Mouse (Mus musculus) embryonic facial prominence, embryonic 15.5 days (tissue): ENCODE data around the gene Slc8a1. TPM values are rescaled to one million over a fixed set of nuclear protein-coding genes. Genes with fewer than 3 reads are reported as not detected.
A peak's percentile ranks its signal among the peaks of the same experiment; 100 is the strongest.

ENCODE experiments used
- ATAC-seq: fragments of 200-750 bp; cut with Nextera tagmentation; 2 replicates; pipeline ENCODE4 v1.8.0; 2017; ENCODE audit warnings: low read depth, moderate TSS enrichment; ENCODE audit not compliant: insufficient number of reproducible peaks, low FRiP score, low TSS enrichment
- H3K27ac ChIP-seq: fragments of 300-500 bp; sonication (generic); replicated peaks from 2 replicates; pipeline ENCODE4 v1.5.1; 2015; ENCODE audit warnings: mild to moderate bottlenecking, inconsistent platforms
- H3K27me3 ChIP-seq: fragments of 300-500 bp; sonication (generic); 2 replicates; pipeline ENCODE4 v1.6.1; 2015; ENCODE audit warnings: inconsistent platforms
- H3K36me3 ChIP-seq: fragments of 300-500 bp; sonication (generic); 2 replicates; pipeline ENCODE4 v1.6.1; 2015; ENCODE audit warnings: mild to moderate bottlenecking, inconsistent platforms
- H3K4me1 ChIP-seq: fragments of 300-500 bp; sonication (generic); 2 replicates; pipeline ENCODE4 v1.6.1; 2015; ENCODE audit warnings: inconsistent platforms
- H3K4me2 ChIP-seq: fragments of 300-500 bp; sonication (generic); replicated peaks from 2 replicates; pipeline ENCODE4 v1.6.1; 2015; ENCODE audit warnings: mild to moderate bottlenecking, inconsistent platforms
- H3K4me3 ChIP-seq: fragments of 300-500 bp; sonication (generic); replicated peaks from 2 replicates; pipeline ENCODE4 v1.5.1; 2015; ENCODE audit warnings: mild to moderate bottlenecking, inconsistent platforms
- H3K9ac ChIP-seq: fragments of 300-500 bp; sonication (generic); 2 replicates; pipeline ENCODE4 v1.6.1; 2015; ENCODE audit warnings: inconsistent platforms
- H3K9me3 ChIP-seq: fragments of 300-500 bp; sonication (generic); replicated peaks from 2 replicates; pipeline ENCODE4 v1.6.1; 2016; ENCODE audit warnings: inconsistent platforms
- WGBS: fragments of 180-500 bp; shearing (Covaris S2); methylation state at CpG from one replicate; pipeline ENCODE4 v1.1.7; 2015; 5-methylcytosine and 5-hydroxymethylcytosine counted together
- polyA plus RNA-seq: library from polyadenylated mRNA; unstranded; fragments of >200 nt; fragmentation: Nextera tagmentation; extraction: Ambion mirVana; gene quantifications from 2 replicates; pipeline ENCODE4 v1.2.1, GENCODE M21; 2015

Gene Slc8a1
- polyA plus RNA-seq, 1 experiment from 2014 or later: 3.3 TPM

DNA sequence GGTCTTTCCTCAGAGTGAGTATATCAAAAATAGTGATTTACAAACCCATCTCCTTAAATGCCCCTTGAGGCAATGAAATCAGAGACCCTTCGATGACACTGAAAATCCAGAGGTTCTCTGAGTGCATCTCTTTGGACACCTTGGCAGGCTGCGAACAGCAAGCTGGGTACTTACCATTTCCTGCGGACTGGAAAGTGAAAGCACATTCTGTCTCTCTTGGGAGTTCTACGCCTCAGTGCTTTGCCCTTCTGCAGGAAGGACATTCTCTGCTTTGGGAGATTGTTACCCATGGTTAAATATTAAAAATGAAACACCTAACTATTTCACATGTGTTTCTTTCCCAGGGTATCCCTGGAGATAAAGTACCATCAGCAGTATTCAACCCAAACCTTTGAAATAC is 354.7 kb downstream of the Slc8a1 start:
- Histone ChIP-seq H3K4me2 (no peak overlapping the region), H3K4me1 (no peaks in the 10 kb centered on the region), H3K36me3 (no peaks in the 10 kb centered on the region), H3K27me3 (no peaks in the 10 kb centered on the region), H3K4me3 (no peak overlapping the region), H3K9ac (no peak overlapping the region), H3K9me3 (no peaks in the 10 kb centered on the region), H3K27ac (no peak overlapping the region)
- ATAC-seq: no peak
- WGBS: 84% methylated on average over 4 of the region's 4 CpGs

DNA sequence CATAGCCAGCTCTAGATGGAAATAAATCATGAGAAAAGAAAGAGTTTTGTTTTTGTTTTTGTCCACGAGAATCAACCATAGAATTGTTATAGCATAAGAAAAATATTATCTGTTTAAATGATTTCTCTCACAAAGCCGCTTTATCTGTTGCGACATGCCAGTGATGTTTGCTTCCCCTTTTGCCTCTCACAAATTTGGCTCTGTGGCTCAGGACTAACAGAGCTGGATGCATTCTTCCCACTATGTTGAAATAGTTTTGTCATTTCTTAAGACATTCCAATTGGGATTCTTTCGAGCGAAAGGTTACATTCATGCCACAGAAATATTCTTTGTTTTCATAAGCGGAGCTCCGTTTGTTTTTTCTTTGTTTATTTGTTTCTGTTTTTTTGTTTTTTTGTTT is 359.7 kb downstream of the Slc8a1 start:
- H3K4me3 ChIP-seq: no peak overlapping the region
- H3K4me1 ChIP-seq: no peaks in the 10 kb centered on the region
- no peak overlapping the region for H3K27ac ChIP-seq
- no peaks in the 10 kb centered on the region for H3K9me3 ChIP-seq
- 66% methylated on average over 7 of the region's 7 CpGs for WGBS
- H3K4me2 ChIP-seq: no peak overlapping the region
- no peaks in the 10 kb centered on the region for H3K27me3 ChIP-seq
- H3K9ac ChIP-seq: no peak overlapping the region
- H3K36me3 ChIP-seq: no peaks in the 10 kb centered on the region
- ATAC-seq: no peak

GRCm38 (mm10) chr17:81377757-81378299 is 360.3 kb downstream of the Slc8a1 start:
- Histone ChIP-seq H3K9ac (no peak overlapping the region), H3K27ac (no peak overlapping the region), H3K27me3 (no peaks in the 10 kb centered on the region), H3K4me2 (no peak overlapping the region), H3K36me3 (no peaks in the 10 kb centered on the region), H3K4me3 (no peak overlapping the region), H3K4me1 (no peaks in the 10 kb centered on the region), H3K9me3 (no peaks in the 10 kb centered on the region)
- ATAC-seq: no peak
- WGBS: 48% methylated on average over 5 of the region's 5 CpGs

GRCm38 (mm10) chr17:81377195-81377594 is 361.0 kb downstream of the Slc8a1 start:
- no peak for ATAC-seq
- H3K36me3 ChIP-seq: no peaks in the 10 kb centered on the region
- 68% methylated on average over 1 of the region's 1 CpGs for WGBS
- no peaks in the 10 kb centered on the region for H3K4me1 ChIP-seq
- H3K27me3 ChIP-seq: no peaks in the 10 kb centered on the region
- no peak overlapping the region for H3K4me2 ChIP-seq
- H3K4me3 ChIP-seq: no peak overlapping the region
- no peak overlapping the region for H3K27ac ChIP-seq
- H3K9ac ChIP-seq: no peak overlapping the region
- H3K9me3 ChIP-seq: no peaks in the 10 kb centered on the region

DNA sequence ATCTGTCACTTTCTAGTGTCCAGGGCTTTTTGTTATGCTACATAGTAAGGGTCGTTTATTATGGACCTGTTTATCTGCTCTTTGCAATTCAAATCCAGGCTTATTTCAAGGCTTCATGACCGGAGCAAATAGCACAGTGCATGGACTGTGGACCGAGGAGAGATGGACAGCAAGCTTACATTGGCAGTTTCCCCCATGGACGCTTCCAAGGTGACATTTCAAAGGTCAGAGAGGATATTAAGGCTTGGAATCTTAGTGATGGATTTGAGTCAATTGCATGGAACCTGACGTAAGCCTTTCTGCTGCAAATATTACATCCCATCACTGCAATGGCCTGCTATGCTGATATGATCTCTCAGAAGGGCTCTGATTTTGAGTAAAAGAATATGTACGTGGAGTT is 362.3 kb downstream of the Slc8a1 start:
- Histone ChIP-seq H3K9me3 (no peaks in the 10 kb centered on the region), H3K4me2 (no peak overlapping the region), H3K27me3 (no peaks in the 10 kb centered on the region), H3K27ac (no peak overlapping the region), H3K4me1 (no peaks in the 10 kb centered on the region), H3K9ac (no peak overlapping the region), H3K4me3 (no peak overlapping the region), H3K36me3 (no peaks in the 10 kb centered on the region)
- WGBS: 87% methylated on average over 6 of the region's 6 CpGs
- ATAC-seq: no peak

DNA sequence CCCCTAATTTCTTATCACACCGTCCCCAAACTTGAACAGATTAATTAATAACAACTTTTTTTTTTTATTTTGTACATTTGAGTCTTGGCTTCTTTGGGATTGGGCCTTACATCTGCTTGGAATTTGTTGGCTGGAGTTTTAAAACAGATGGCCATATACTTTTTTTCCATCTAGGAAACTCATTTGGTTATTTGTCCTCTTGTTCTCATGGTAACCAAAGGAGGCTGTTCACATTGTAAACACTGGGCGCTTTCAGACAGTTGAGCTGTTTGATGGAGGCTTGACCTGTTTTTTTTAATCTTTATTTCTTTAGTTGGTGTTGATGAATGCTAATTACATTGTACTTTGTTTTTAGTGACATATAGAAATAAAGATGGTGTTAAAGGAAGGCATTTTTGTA is 369.1 kb downstream of the Slc8a1 start:
- no peak overlapping the region for H3K27ac ChIP-seq
- WGBS: 74% methylated on average over 2 of the region's 2 CpGs
- no peak overlapping the region for H3K4me3 ChIP-seq
- H3K4me2 ChIP-seq: no peak overlapping the region
- H3K9ac ChIP-seq: no peak overlapping the region
- no peak for ATAC-seq
- no peaks in the 10 kb centered on the region for H3K27me3 ChIP-seq
- no peaks in the 10 kb centered on the region for H3K4me1 ChIP-seq
- H3K9me3 ChIP-seq: no peaks in the 10 kb centered on the region
- no peaks in the 10 kb centered on the region for H3K36me3 ChIP-seq

GRCm38 (mm10) chr17:81368503-81368902 is 369.7 kb downstream of the Slc8a1 start:
- H3K27ac ChIP-seq: no peak overlapping the region
- ATAC-seq: no peak
- WGBS: 75% methylated on average over 2 of the region's 2 CpGs

DNA sequence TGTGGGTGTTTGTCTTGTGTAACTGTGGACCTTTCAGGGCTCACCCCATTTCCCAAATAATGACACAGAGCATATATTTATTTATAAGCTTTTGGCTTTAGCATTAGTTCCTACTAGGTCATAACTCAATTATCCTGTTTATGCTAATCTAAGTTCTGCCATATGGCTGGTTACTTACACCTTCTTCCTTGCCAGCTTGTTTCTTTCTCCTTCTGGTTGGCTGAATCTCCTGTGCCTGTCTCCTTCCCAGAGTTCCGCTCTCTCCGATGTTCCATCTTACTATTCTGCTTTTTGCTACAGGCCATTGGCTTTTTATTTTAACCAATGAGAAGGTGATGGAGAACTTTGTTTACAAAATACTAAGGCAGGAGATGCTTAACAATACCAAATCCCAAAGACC is 374.8 kb downstream of the Slc8a1 start:
- no peak for ATAC-seq
- Histone ChIP-seq H3K4me3 (no peak overlapping the region), H3K9ac (no peak overlapping the region), H3K4me2 (no peak overlapping the region), H3K27ac (no peak overlapping the region), H3K36me3 (no peaks in the 10 kb centered on the region), H3K9me3 (no peaks in the 10 kb centered on the region), H3K27me3 (no peaks in the 10 kb centered on the region), H3K4me1 (no peaks in the 10 kb centered on the region)
- 97% methylated on average over 2 of the region's 2 CpGs for WGBS

More at GRCm38 (mm10) chr17:81368503-81368902, 369.7 kb downstream of the Slc8a1 start:
- Histone ChIP-seq H3K27me3 (no peaks in the 10 kb centered on the region), H3K9me3 (no peaks in the 10 kb centered on the region), H3K4me3 (no peak overlapping the region), H3K4me1 (no peaks in the 10 kb centered on the region), H3K36me3 (no peaks in the 10 kb centered on the region), H3K9ac (no peak overlapping the region), H3K4me2 (no peak overlapping the region)

- no peaks in the 10 kb centered on the region for H3K27me3 ChIP-seq
- no peak overlapping the region for H3K9ac ChIP-seq
- ATAC-seq: no peak
- no peaks in the 10 kb centered on the region for H3K9me3 ChIP-seq
- no peak overlapping the region for H3K4me2 ChIP-seq
- no peak overlapping the region for H3K27ac ChIP-seq
- WGBS: 77% methylated on average over 2 of the region's 2 CpGs
- H3K4me1 ChIP-seq: no peaks in the 10 kb centered on the region
- no peaks in the 10 kb centered on the region for H3K36me3 ChIP-seq
- no peak overlapping the region for H3K4me3 ChIP-seq
These were observed 377.6 kb downstream of the Slc8a1 start for GRCm38 (mm10) chr17:81360571-81360970.

DNA sequence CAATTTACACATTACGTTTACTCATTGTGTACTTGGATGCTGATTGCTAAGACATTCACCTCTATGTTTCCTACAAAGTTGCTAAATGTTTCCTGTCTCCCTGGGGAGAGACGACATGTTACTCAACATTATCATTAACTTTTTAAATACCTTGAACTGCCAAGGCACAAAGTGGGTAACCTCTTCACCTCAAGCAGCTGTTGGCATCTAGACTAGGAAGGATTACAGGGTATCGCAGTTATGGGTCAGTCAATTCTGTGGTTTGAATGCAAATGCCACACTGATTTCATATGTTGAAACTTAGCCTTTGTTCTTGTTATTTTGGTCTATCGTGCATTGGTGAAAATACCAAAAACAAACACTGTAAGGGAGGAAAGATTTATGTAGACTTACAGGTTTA is 378.1 kb downstream of the Slc8a1 start:
- H3K36me3 ChIP-seq: no peaks in the 10 kb centered on the region
- H3K9me3 ChIP-seq: no peaks in the 10 kb centered on the region
- H3K27ac ChIP-seq: no peak overlapping the region
- WGBS: 54% methylated on average over 4 of the region's 4 CpGs
- no peak overlapping the region for H3K4me3 ChIP-seq
- no peak overlapping the region for H3K9ac ChIP-seq
- no peaks in the 10 kb centered on the region for H3K27me3 ChIP-seq
- no peak for ATAC-seq
- no peak overlapping the region for H3K4me2 ChIP-seq
- H3K4me1 ChIP-seq: no peaks in the 10 kb centered on the region

- Histone ChIP-seq H3K36me3 (no peaks in the 10 kb centered on the region), H3K9ac (no peak overlapping the region), H3K27ac (peak overlapping the region; percentile 41; the same call in 1 of the 2 replicates), H3K9me3 (no peaks in the 10 kb centered on the region), H3K4me2 (no peak overlapping the region), H3K4me3 (no peak overlapping the region), H3K4me1 (peaks cover 12% of the 10 kb centered on the region), H3K27me3 (no peaks in the 10 kb centered on the region)
- peak; percentile 84; the same call in 1 of the 2 replicates for ATAC-seq
- WGBS: 26% methylated on average over 7 of the region's 7 CpGs
These were observed 402.0 kb downstream of the Slc8a1 start for GRCm38 (mm10) chr17:81336024-81336754.

DNA sequence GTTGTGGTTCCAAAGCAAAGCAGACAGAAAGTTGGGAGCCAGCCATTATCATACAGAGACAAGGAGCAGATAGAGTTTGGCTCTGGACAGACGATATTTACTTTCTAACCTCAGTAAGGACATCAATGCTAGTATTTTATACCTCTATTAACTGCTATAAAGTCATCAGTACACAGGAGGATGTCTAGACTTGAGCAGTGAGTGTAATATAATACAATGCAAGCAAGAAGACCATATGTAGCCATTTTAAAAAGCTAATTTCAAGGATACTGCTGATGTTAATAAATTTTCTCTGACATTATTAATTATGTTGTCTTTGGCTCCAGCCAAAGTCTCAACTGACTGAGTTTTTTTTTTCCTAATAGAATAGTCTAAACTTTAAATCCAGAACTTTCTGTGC is 402.7 kb downstream of the Slc8a1 start:
- H3K36me3 ChIP-seq: no peaks in the 10 kb centered on the region
- H3K4me1 ChIP-seq: peaks cover 12% of the 10 kb centered on the region
- H3K27me3 ChIP-seq: no peaks in the 10 kb centered on the region
- 28% methylated on average over 1 of the region's 1 CpGs for WGBS
- no peak overlapping the region for H3K27ac ChIP-seq
- no peak for ATAC-seq
- no peaks in the 10 kb centered on the region for H3K9me3 ChIP-seq
- H3K4me3 ChIP-seq: no peak overlapping the region
- no peak overlapping the region for H3K9ac ChIP-seq
- H3K4me2 ChIP-seq: no peak overlapping the region
